Mouse (Mus musculus) small intestine, adult 2 months (tissue): ENCODE measurements around the gene Usp2.

ENCODE experiments used
- CTCF ChIP-seq: fragments of 200-500 bp; IDR thresholded peaks from 2 replicates; pipeline ENCODE4 v1.5.1; 2012; ENCODE audit warnings: low read depth, mild to moderate bottlenecking, control low read depth, inconsistent platforms, low read length, moderate library complexity, mixed read lengths; ENCODE audit not compliant: insufficient replicate concordance, insufficient read length; ENCODE audit errors: extremely low read depth
- POLR2A ChIP-seq: fragments of 200-500 bp; IDR thresholded peaks from 2 replicates; pipeline ENCODE4 v1.6.1; 2012; ENCODE audit warnings: low read depth, mild to moderate bottlenecking, control low read depth, inconsistent platforms, low read length, moderate library complexity

DNA sequence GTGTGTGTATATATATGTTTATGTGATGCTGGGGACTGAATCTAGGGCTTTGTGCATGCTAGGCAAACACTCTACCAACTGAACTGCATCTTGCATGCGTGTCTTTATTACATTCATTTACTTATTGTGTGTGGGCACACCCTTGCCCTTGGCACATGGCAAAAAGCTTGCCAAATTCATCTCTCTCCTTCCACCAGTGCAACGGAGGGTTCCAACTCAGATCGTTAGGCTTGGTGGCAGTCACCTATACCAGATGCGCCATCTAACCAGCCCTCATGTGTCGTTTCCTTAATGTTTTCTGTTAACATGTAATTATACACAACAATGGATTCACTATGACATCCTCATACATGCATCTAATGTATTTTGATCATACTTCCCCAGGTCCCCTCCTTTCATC is 15.4 kb downstream of the Usp2 start:
- TF ChIP-seq CTCF = no peak
- TF ChIP-seq POLR2A = no peak
